35 mouse cellular contexts compared by ENCODE assay signal in genomic region chrX:151420791-151421190, GRCm38 (mm10).
"Had no signal": no experiment of that assay in that cellular context is flagged by ENCODE, and none has a peak within 500 bp of the region (broad histone marks: within the 10 kb centered on the region; RNA-seq: fewer than 3 reads in every experiment).

No protein-coding gene starts in this region.

- H3K9me3 ChIP-seq: heart, embryonic 12.5 days; heart, embryonic 13.5 days; heart, embryonic 15.5 days; hindbrain, embryonic 10.5 days; hindbrain, embryonic 12.5 days; hindbrain, embryonic 13.5 days; hindbrain, embryonic 15.5 days; intestine, embryonic 15.5 days; kidney, embryonic 15.5 days had no signal

- H3K9ac ChIP-seq: heart, embryonic 12.5 days; heart, embryonic 13.5 days; heart, embryonic 15.5 days; hindbrain, embryonic 12.5 days; hindbrain, embryonic 13.5 days; hindbrain, embryonic 14.5 days; hindbrain, embryonic 15.5 days; intestine, embryonic 15.5 days; kidney, embryonic 15.5 days had no signal

- H3K36me3 ChIP-seq: heart, embryonic 12.5 days; heart, embryonic 13.5 days; heart, embryonic 15.5 days; hindbrain, embryonic 10.5 days; hindbrain, embryonic 12.5 days; hindbrain, embryonic 13.5 days; hindbrain, embryonic 15.5 days; intestine, embryonic 15.5 days; kidney, embryonic 15.5 days had no signal

- DNase-seq: heart, postnatal 10 days; heart, postnatal 14 days; heart, postnatal 36 days; heart, postnatal 4 days; kidney, adult 11 months; kidney, adult 18-20 months; kidney, adult 2 months; kidney, adult 8-10 months; kidney, adult 9 months; kidney, postnatal 10 days; kidney, postnatal 14 days; kidney, postnatal 25 days; kidney, postnatal 36 days; kidney, postnatal 4 days; layer of hippocampus, adult 9-11 months; layer of hippocampus, postnatal 36 days had no signal

- H3K27ac ChIP-seq: heart, embryonic 13.5 days; heart, embryonic 15.5 days; hindbrain, embryonic 10.5 days; hindbrain, embryonic 12.5 days; hindbrain, embryonic 13.5 days; hindbrain, embryonic 14.5 days; hindbrain, embryonic 15.5 days; hindbrain, postnatal 0 days; intestine, embryonic 15.5 days; kidney, embryonic 15.5 days; kidney, postnatal 0 days; layer of hippocampus, adult 2 months; left cerebral cortex, adult 2 months had no signal

- H3K4me2 ChIP-seq: heart, embryonic 11.5 days; heart, embryonic 12.5 days; heart, embryonic 13.5 days; heart, embryonic 15.5 days; hindbrain, embryonic 12.5 days; hindbrain, embryonic 13.5 days; hindbrain, embryonic 14.5 days; hindbrain, embryonic 15.5 days; intestine, embryonic 15.5 days; kidney, embryonic 15.5 days had no signal

- H3K4me1 ChIP-seq: heart, embryonic 12.5 days; heart, embryonic 13.5 days; heart, embryonic 15.5 days; hindbrain, embryonic 10.5 days; hindbrain, embryonic 12.5 days; hindbrain, embryonic 13.5 days; hindbrain, embryonic 15.5 days; intestine, embryonic 15.5 days; kidney, embryonic 15.5 days had no signal

- ATAC-seq: hindbrain, embryonic 16.5 days; hindbrain, postnatal 0 days; inflammation-experienced regulatory T-cells, adult 6 months; intestine, embryonic 15.5 days; intestine, embryonic 16.5 days; intestine, postnatal 0 days had no signal

- H3K4me3 ChIP-seq: heart, embryonic 12.5 days; heart, embryonic 13.5 days; heart, embryonic 15.5 days; hindbrain, embryonic 10.5 days; hindbrain, embryonic 12.5 days; hindbrain, embryonic 13.5 days; hindbrain, embryonic 15.5 days; intestine, embryonic 15.5 days; kidney, embryonic 15.5 days; layer of hippocampus, adult 2 months; left cerebral cortex, adult 2 months had no signal

- H3K27me3 ChIP-seq: heart, embryonic 12.5 days; heart, embryonic 13.5 days; heart, embryonic 15.5 days; hindbrain, embryonic 12.5 days; hindbrain, embryonic 15.5 days; intestine, embryonic 15.5 days had no signal
